Mouse (Mus musculus) G1E (cell line): ENCODE measurements around the gene Mecom.

ENCODE experiments used
- CTCF ChIP-seq: IDR thresholded peaks from 2 replicates; pipeline ENCODE4 v1.5.1; 2012; ENCODE audit warnings: low read depth, low read length, inconsistent platforms, mixed read lengths
- GATA1 ChIP-seq: IDR thresholded peaks from 2 replicates; pipeline ENCODE4 v1.6.1; 2012; ENCODE audit warnings: borderline replicate concordance, low read length, inconsistent platforms, mixed read lengths
- GATA2 ChIP-seq: IDR thresholded peaks from 2 replicates; pipeline ENCODE4 v1.6.1; 2012; ENCODE audit warnings: low read depth, low read length, inconsistent platforms, borderline replicate concordance
- TAL1 ChIP-seq: conservative IDR thresholded peaks from 2 replicates; pipeline ENCODE4 v1.6.1; 2012; ENCODE audit warnings: low read depth, low read length, inconsistent platforms, mixed read lengths

DNA sequence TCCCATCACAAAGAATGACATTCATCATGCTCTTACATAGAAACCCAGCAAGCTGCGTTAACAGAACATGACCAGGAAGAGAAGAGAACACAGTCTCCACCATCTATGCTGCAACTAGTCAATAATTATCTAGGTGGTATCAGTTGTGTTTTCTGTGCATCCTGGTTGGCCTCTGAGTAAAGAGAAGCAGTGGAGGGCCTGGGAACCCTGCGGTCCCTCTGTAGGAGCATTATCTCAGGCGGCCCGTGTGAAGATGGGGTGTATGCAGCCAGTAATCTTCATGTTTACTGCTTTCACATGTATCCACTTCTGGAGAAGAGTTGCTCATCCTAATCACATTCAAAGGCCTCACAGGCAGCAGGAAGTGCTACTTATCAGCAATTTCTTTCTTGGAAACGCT, 407.5 kb downstream of the Mecom start:
- TF ChIP-seq CTCF: no peak
- no peak for TF ChIP-seq TAL1
- TF ChIP-seq GATA2: no peak
- no peak for TF ChIP-seq GATA1
